Mouse (Mus musculus) spleen, adult 2 months (tissue): ENCODE measurements around the gene Dglucy. TPM values are rescaled to one million over a fixed set of nuclear protein-coding genes. Genes with fewer than 3 reads are reported as not detected.
"Not testable (repeated sequence)": the region's sequence is repeated elsewhere in the genome, so short reads cannot be mapped to it uniquely, and the experiment has no call there.

Experiments used
- DNase-seq, 2 experiments: peaks; one replicate each; pipeline versions ENCODE4 v3.0.0 to v3.0.0-alpha.2; 2012 to 2021; ENCODE audit warnings: low spot score in 2 of 2, low read depth in 1 of 2
- H3K27ac ChIP-seq: fragments of 200-500 bp; 2 replicates; pipeline ENCODE4 v1.5.1; 2012; ENCODE audit warnings: low read length, inconsistent platforms; ENCODE audit not compliant: insufficient read depth
- H3K27me3 ChIP-seq: fragments of 200-500 bp; 2 replicates; pipeline ENCODE4 v1.6.1; 2012; ENCODE audit warnings: mild to moderate bottlenecking, moderate library complexity, low read length, inconsistent platforms; ENCODE audit not compliant: control insufficient read depth, insufficient read depth
- H3K36me3 ChIP-seq: fragments of 200-500 bp; 2 replicates; pipeline ENCODE4 v1.6.1; 2012; ENCODE audit warnings: mild to moderate bottlenecking, low read length, inconsistent platforms; ENCODE audit not compliant: control insufficient read depth, insufficient read depth
- H3K4me1 ChIP-seq: fragments of 200-500 bp; 2 replicates; pipeline ENCODE4 v1.6.1; 2011; ENCODE audit warnings: inconsistent platforms; ENCODE audit not compliant: control insufficient read depth, insufficient read depth, insufficient read length
- H3K4me3 ChIP-seq: fragments of 200-500 bp; 2 replicates; pipeline ENCODE4 v1.5.1; 2011; ENCODE audit warnings: mild to moderate bottlenecking, inconsistent platforms; ENCODE audit not compliant: insufficient read depth, insufficient read length; ENCODE audit errors: extremely low read depth
- CTCF ChIP-seq: fragments of 200-500 bp; IDR thresholded peaks from 2 replicates; pipeline ENCODE4 v1.5.1; 2011; ENCODE audit warnings: mild to moderate bottlenecking, inconsistent platforms; ENCODE audit not compliant: insufficient read depth, insufficient read length, insufficient replicate concordance; ENCODE audit errors: extremely low read depth
- POLR2A ChIP-seq: fragments of 200-500 bp; IDR thresholded peaks from 2 replicates; pipeline ENCODE4 v1.6.1; 2011; ENCODE audit warnings: low read depth, low read length, inconsistent platforms
- WGBS: fragments of 180-500 bp; shearing (Covaris S2); methylation state at CpG from one replicate; pipeline ENCODE4 v1.1.7; 2018; 5-methylcytosine and 5-hydroxymethylcytosine counted together
- polyA plus RNA-seq: library from polyadenylated mRNA; depleted of rRNA; stranded (reverse); fragments of >200 nt; gene quantifications from 2 replicates; pipeline ENCODE4 v1.2.3, GENCODE M21; 2012

The Dglucy gene
- polyA plus RNA-seq, 1 experiment: 5.2 TPM

GRCm38 (mm10) chr12:100791425-100791824 is 12.6 kb downstream of the Dglucy start:
- H3K27ac ChIP-seq: no peak overlapping the region
- no peak for DNase-seq
- no peaks in the 10 kb centered on the region for H3K27me3 ChIP-seq
- TF ChIP-seq POLR2A: no peak
- no peak for TF ChIP-seq CTCF
- H3K4me3 ChIP-seq: no peak overlapping the region
- 56% methylated on average over 6 of the region's 6 CpGs for WGBS
- no peaks in the 10 kb centered on the region for H3K36me3 ChIP-seq
- peaks cover 3% of the 10 kb centered on the region; the same call in 1 of the 2 replicates for H3K4me1 ChIP-seq

GRCm38 (mm10) chr12:100794450-100795230 is 15.8 kb downstream of the Dglucy start:
- DNase-seq: no peak
- TF ChIP-seq CTCF (no peak), POLR2A (no peak)
- WGBS: 82% methylated on average over 7 of the region's 7 CpGs
- Histone ChIP-seq H3K4me3 (no peak overlapping the region), H3K27me3 (no peaks in the 10 kb centered on the region), H3K27ac (no peak overlapping the region), H3K4me1 (peaks cover 3% of the 10 kb centered on the region; the same call in 1 of the 2 replicates), H3K36me3 (no peaks in the 10 kb centered on the region)

- Histone ChIP-seq H3K36me3 (no peaks in the 10 kb centered on the region), H3K27ac (no peak overlapping the region), H3K4me1 (peaks cover 3% of the 10 kb centered on the region; the same call in 1 of the 2 replicates), H3K27me3 (no peaks in the 10 kb centered on the region), H3K4me3 (no peak overlapping the region)
- TF ChIP-seq CTCF (no peak), POLR2A (no peak)
- 86% methylated on average over 7 of the region's 7 CpGs for WGBS
- no peak for DNase-seq
These were observed 16.7 kb downstream of the Dglucy start for GRCm38 (mm10) chr12:100795390-100796036.

GRCm38 (mm10) chr12:100803391-100803790 is 24.5 kb downstream of the Dglucy start:
- not testable (repeated sequence) for H3K27ac ChIP-seq, H3K27me3 ChIP-seq, DNase-seq, H3K4me1 ChIP-seq, H3K4me3 ChIP-seq, H3K36me3 ChIP-seq
- 96% methylated on average over 19 of the region's 19 CpGs for WGBS

- Histone ChIP-seq H3K36me3 (no peaks in the 10 kb centered on the region), H3K4me3 (no peak overlapping the region), H3K27ac (no peak overlapping the region), H3K4me1 (peaks cover 4% of the 10 kb centered on the region; the same call in 1 of the 2 replicates), H3K27me3 (no peaks in the 10 kb centered on the region)
- no peak for DNase-seq
- TF ChIP-seq CTCF (no peak), POLR2A (no peak)
- 37% methylated on average over 7 of the region's 7 CpGs for WGBS
These were observed 28.4 kb downstream of the Dglucy start for GRCm38 (mm10) chr12:100807280-100807679.

- no peaks in the 10 kb centered on the region for H3K36me3 ChIP-seq
- no peak for TF ChIP-seq POLR2A
- TF ChIP-seq CTCF: no peak
- H3K4me1 ChIP-seq: peaks cover 4% of the 10 kb centered on the region; the same call in 1 of the 2 replicates
- no peak for DNase-seq
- H3K27ac ChIP-seq: no peak overlapping the region
- H3K4me3 ChIP-seq: no peak overlapping the region
- no peaks in the 10 kb centered on the region for H3K27me3 ChIP-seq
- 90% methylated on average over 13 of the region's 13 CpGs for WGBS
These were observed 29.9 kb downstream of the Dglucy start for GRCm38 (mm10) chr12:100808609-100809280.

GRCm38 (mm10) chr12:100810542-100810941 is 31.7 kb downstream of the Dglucy start:
- H3K4me3 ChIP-seq: no peak overlapping the region
- WGBS: 96% methylated on average over 11 of the region's 11 CpGs
- H3K27ac ChIP-seq: no peak overlapping the region
- no peaks in the 10 kb centered on the region for H3K36me3 ChIP-seq
- no peaks in the 10 kb centered on the region for H3K27me3 ChIP-seq
- TF ChIP-seq CTCF: no peak
- TF ChIP-seq POLR2A: no peak
- no peak for DNase-seq
- peaks cover 4% of the 10 kb centered on the region; the same call in 1 of the 2 replicates for H3K4me1 ChIP-seq
